Mouse (Mus musculus) ES-Bruce4 (cell line): ENCODE results near the gene Trafd1. TPM values are rescaled to one million over a fixed set of nuclear protein-coding genes. Genes with fewer than 3 reads are reported as not detected.

Experiments used
- H3K27ac ChIP-seq: 2 replicates; pipeline ENCODE4 v1.5.1; 2012; ENCODE audit warnings: low read length, inconsistent platforms; ENCODE audit not compliant: insufficient read depth
- H3K27me3 ChIP-seq: 2 replicates; pipeline ENCODE4 v1.6.1; 2012; ENCODE audit warnings: mild to moderate bottlenecking, low read length, inconsistent platforms; ENCODE audit not compliant: control insufficient read depth, poor library complexity, insufficient read depth, severe bottlenecking
- H3K36me3 ChIP-seq: 2 replicates; pipeline ENCODE4 v1.6.1; 2012; ENCODE audit warnings: inconsistent platforms, mild to moderate bottlenecking, low read length, moderate library complexity; ENCODE audit not compliant: control insufficient read depth, poor library complexity, insufficient read depth, severe bottlenecking
- H3K4me1 ChIP-seq: one replicate; pipeline ENCODE4 v1.8.1; 2011; ENCODE audit warnings: low read length; ENCODE audit not compliant: control insufficient read depth, insufficient read depth
- H3K4me3 ChIP-seq: 2 replicates; pipeline ENCODE4 v1.5.1; 2011; ENCODE audit warnings: low read depth, mild to moderate bottlenecking, low read length
- H3K9ac ChIP-seq: 2 replicates; pipeline ENCODE4 v1.6.1; 2012; ENCODE audit warnings: low read depth, mild to moderate bottlenecking, inconsistent platforms; ENCODE audit not compliant: poor library complexity, severe bottlenecking
- H3K9me3 ChIP-seq: replicated peaks from 2 replicates; pipeline ENCODE4 v1.6.1; 2012; ENCODE audit warnings: mild to moderate bottlenecking, low read length, inconsistent platforms; ENCODE audit not compliant: control insufficient read depth, poor library complexity, insufficient read depth, severe bottlenecking
- CTCF ChIP-seq: IDR thresholded peaks from one replicate; pipeline ENCODE4 v1.8.1; 2011; ENCODE audit warnings: low read depth, low read length
- EP300 ChIP-seq: IDR thresholded peaks from 2 replicates; pipeline ENCODE4 v1.6.1; 2011; ENCODE audit warnings: low read depth, low read length; ENCODE audit not compliant: insufficient read depth
- POLR2A ChIP-seq: IDR thresholded peaks from one replicate; pipeline ENCODE4 v1.8.1; 2011; ENCODE audit warnings: low read length; ENCODE audit not compliant: insufficient read depth
- polyA plus RNA-seq: library from polyadenylated mRNA; stranded (reverse); fragments of >200 nt; gene quantifications from 2 replicates; pipeline ENCODE4 v1.2.4, GENCODE M21; 2011; ENCODE audit warnings: low read depth; ENCODE audit not compliant: missing spikeins, insufficient read depth, insufficient read length

The Trafd1 gene
- polyA plus RNA-seq, 1 experiment, result 23.1 TPM

DNA sequence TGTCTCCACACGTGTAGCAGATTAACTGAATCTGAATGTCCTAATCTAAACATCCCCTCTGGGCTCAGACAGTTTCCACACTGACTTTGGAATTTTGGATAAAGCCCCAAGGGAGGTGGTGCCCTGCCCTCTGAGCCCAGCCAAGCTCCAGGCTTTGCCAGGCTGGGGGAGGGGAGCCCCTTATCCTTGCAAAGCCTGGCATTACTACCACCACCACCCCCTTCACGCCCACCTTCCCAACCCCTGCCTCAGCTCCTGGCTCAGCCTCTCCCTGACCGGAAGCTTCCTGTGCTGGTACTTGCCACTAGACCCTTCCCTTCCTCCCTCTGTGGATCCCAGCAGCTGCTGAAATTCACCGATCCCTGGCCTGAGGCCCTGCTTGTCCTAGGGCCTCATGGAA lies 1.7 kb upstream of the Trafd1 start:
- Histone ChIP-seq H3K27me3 (no peaks in the 10 kb centered on the region), H3K4me1 (no peaks in the 10 kb centered on the region), H3K36me3 (no peaks in the 10 kb centered on the region), H3K9ac (no peak overlapping the region), H3K4me3 (no peak overlapping the region), H3K9me3 (no peaks in the 10 kb centered on the region), H3K27ac (no peak overlapping the region)
- TF ChIP-seq CTCF, result no peak
- no peak for TF ChIP-seq POLR2A
- no peak for TF ChIP-seq EP300

DNA sequence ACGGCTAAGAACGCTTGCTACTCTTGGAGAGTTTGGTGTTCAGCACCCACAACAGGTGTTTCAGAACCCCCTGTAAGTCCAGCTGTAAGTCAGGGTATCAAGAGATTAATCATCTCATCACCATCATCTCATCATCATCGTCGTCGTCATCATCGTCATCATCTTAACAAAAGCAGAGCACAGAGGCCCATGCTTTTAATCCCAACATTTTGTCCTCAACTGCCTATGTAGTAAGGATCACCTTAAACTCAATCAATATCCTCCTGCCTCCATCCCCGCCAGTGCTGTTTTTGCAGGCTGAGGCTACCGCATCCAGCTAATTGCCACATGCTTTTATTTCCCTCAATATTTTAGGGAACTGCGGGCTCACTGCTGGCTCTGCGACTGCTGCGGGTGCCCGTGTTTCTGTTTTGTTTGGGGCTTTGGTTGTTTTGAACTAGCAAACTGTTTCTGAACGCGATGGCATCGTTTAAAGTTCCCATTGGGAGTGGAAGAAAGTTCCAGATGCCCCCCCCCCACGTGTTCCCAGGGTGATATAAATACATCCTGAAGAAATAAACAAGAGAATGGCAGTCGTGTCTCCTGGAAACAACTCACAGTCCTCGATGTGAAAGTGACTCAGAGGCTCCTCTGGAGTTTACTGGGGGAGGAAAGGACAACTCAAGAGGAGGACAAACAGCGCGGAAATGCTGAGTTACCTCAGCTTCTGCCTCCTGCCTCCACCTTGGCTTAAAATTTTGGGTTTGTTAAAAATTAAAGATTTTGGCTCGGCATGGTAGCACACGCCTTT lies 883 bp upstream of the Trafd1 start:
- H3K9ac ChIP-seq, result 0 out of 2 replicates have a peak overlapping the region, but pooled peaks have one; percentile 36
- H3K27me3 ChIP-seq, result no peaks in the 10 kb centered on the region
- H3K27ac ChIP-seq, result no peak overlapping the region
- no peaks in the 10 kb centered on the region for H3K36me3 ChIP-seq
- TF ChIP-seq EP300, result no peak
- TF ChIP-seq POLR2A, result no peak
- no peak for TF ChIP-seq CTCF
- H3K4me3 ChIP-seq, result no peak overlapping the region
- no peaks in the 10 kb centered on the region for H3K9me3 ChIP-seq
- H3K4me1 ChIP-seq, result no peaks in the 10 kb centered on the region

DNA sequence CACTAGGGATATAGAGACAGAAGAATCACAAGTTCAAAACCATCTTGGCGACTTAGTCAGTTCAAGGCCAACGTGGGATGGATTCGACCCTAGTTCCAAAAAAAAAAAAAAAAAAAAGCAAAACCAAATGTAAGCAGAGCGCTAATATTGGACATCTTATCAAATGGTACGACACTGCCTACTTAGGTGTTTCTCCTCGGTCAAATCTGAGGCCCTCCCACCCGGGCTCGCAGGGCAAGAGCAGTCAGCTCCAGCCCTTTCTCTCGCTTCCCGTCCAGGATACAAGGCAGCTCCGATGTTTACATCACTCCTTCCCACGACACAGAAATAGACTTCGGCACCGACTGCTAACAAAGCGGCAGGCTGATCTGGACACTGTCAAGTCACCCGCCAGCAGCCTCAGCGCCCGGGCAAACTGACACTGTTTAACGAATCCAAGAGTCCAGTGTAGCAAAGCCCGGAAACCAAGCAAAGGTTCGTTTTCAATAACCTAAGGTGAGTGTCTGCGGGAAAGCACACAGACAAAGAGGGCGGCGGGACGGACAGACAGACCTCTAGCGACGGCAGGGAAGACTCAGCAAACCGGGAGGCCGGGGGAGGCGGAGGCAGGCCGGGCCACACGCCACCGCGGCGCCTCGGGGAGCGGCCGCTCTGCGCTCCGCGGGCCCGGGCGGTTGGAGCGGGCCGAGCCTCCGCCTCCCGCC lies 523 bp downstream of the Trafd1 start:
- no peaks in the 10 kb centered on the region for H3K9me3 ChIP-seq
- H3K27ac ChIP-seq, result no peak overlapping the region
- no peaks in the 10 kb centered on the region for H3K27me3 ChIP-seq
- no peak for TF ChIP-seq EP300
- TF ChIP-seq POLR2A, result no peak
- H3K4me3 ChIP-seq, result peak overlapping the region; percentile 76
- H3K9ac ChIP-seq, result peak overlapping the region; percentile 65
- H3K36me3 ChIP-seq, result no peaks in the 10 kb centered on the region
- H3K4me1 ChIP-seq, result no peaks in the 10 kb centered on the region

DNA sequence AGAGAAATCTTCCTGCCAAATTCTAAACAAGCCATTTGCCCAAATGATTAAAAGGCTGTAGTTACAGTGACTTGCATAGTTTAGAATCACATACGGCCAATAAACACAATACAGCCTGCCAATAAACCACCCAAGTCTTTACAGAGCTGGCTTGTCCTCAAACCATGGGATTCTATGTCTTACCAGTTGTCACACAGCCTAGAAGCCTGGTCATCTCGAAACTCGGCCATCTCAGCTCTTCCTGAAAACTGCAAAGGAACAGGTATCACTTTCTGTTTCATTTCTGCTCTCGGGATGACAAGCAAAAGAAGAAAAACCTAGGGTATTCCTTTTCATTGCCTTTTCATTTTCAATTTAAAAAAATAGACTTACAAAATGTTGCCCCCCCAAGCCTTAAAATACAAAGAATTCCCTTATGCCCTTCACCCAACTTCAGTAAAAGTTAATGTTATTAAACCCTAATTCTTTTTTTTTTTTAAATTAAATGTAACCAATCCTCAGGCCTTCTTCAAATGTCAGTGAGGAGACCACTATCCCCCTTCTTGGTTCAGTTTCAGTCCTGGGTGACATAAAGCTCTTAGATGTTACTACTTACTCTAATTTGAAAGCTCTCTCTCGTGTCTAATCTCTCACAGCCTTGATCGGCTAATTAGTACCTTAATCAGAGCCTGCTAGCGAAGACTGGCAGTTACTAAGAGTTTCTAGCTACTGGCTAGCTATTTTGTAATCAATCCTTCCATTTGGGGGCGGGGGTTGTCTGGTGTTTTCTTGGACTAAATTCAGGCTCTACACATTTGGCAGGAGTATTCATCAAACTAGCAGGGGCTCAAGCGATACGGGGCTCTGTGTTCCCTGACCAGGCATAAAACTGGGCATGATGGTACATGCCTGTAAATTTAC lies 1.3 kb downstream of the Trafd1 start:
- H3K4me3 ChIP-seq, result peak overlapping the region; percentile 76; the same call in 1 of the 2 replicates
- TF ChIP-seq CTCF (no peak), POLR2A (no peak), EP300 (no peak)
- peak overlapping the region; percentile 65 for H3K9ac ChIP-seq
- no peaks in the 10 kb centered on the region for H3K4me1 ChIP-seq
- no peaks in the 10 kb centered on the region for H3K36me3 ChIP-seq
- H3K9me3 ChIP-seq, result no peaks in the 10 kb centered on the region
- no peaks in the 10 kb centered on the region for H3K27me3 ChIP-seq
- H3K27ac ChIP-seq, result no peak overlapping the region

DNA sequence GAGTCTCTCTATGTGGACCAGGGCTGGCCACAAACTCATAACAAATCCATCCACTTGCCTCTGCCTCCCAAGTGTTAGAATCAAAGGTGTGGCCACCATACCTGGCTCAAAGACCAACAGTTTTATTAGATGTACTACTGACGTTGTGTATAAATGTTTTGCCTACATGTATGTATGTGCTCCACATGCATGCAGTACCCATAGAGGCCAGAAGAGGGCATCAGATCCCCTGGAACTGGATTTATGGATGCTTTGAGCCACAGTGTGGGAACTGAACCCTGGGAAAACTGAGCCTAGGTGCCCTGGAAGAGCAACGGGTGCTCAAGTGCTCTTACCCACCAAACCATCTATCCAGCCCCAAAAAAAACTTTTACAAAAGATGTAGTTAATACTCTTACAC lies 4.7 kb downstream of the Trafd1 start:
- H3K9me3 ChIP-seq, result no peaks in the 10 kb centered on the region
- no peaks in the 10 kb centered on the region for H3K27me3 ChIP-seq
- H3K4me1 ChIP-seq, result no peaks in the 10 kb centered on the region
- H3K36me3 ChIP-seq, result no peaks in the 10 kb centered on the region
- no peak overlapping the region for H3K4me3 ChIP-seq
- no peak overlapping the region for H3K27ac ChIP-seq
- H3K9ac ChIP-seq, result no peak overlapping the region
- TF ChIP-seq CTCF (no peak), EP300 (no peak), POLR2A (no peak)
